Mouse (Mus musculus): ENCODE results near the gene Ccar1.
"Not testable (repeated sequence)": the region's sequence is repeated elsewhere in the genome, so short reads cannot be mapped to it uniquely, and the experiment has no call there.

Ccar1 gene

GRCm38 (mm10) chr10:62792177-62793090, at the start of gene Ccar1:
Gene Ccar1 (minus strand): TSS chr10:62792286.
- DNase-seq (ENCODE audit: low spot score in 2 of 2): peak; percentile 98 to 100

GRCm38 (mm10) chr10:62840687-62841086, 48.6 kb upstream of the Ccar1 start:
- DNase-seq (ENCODE audit: low spot score in 2 of 2): no peak

GRCm38 (mm10) chr10:62837987-62838386, 45.9 kb upstream of the Ccar1 start:
- no peak for DNase-seq (ENCODE audit: low spot score in 2 of 2)

- DNase-seq (ENCODE audit: low spot score in 2 of 2): no peak
Observed at GRCm38 (mm10) chr10:62832783-62833182, 40.7 kb upstream of the Ccar1 start.

GRCm38 (mm10) chr10:62831546-62831945, 39.5 kb upstream of the Ccar1 start:
- DNase-seq (ENCODE audit: low spot score in 2 of 2): no peak

- DNase-seq (ENCODE audit: low spot score in 2 of 2): no peak
Observed at GRCm38 (mm10) chr10:62824474-62824873, 32.4 kb upstream of the Ccar1 start.

- DNase-seq (ENCODE audit: low spot score in 2 of 2): no peak
Observed at GRCm38 (mm10) chr10:62823431-62823830, 31.3 kb upstream of the Ccar1 start.

- DNase-seq (ENCODE audit: low spot score in 2 of 2): no peak
Observed at GRCm38 (mm10) chr10:62810010-62810409, 17.9 kb upstream of the Ccar1 start.

- DNase-seq (ENCODE audit: low spot score in 2 of 2): no peak
Observed at GRCm38 (mm10) chr10:62808766-62809165, 16.7 kb upstream of the Ccar1 start.

GRCm38 (mm10) chr10:62808316-62808715, 16.2 kb upstream of the Ccar1 start:
- no peak for DNase-seq (ENCODE audit: low spot score in 2 of 2)

- no peak for DNase-seq (ENCODE audit: low spot score in 2 of 2)
Observed at GRCm38 (mm10) chr10:62804106-62804505, 12.0 kb upstream of the Ccar1 start.

GRCm38 (mm10) chr10:62803296-62803695, 11.2 kb upstream of the Ccar1 start:
- DNase-seq (ENCODE audit: low spot score in 2 of 2): no peak

GRCm38 (mm10) chr10:62794221-62794620, 2.1 kb upstream of the Ccar1 start:
- DNase-seq (ENCODE audit: low spot score in 2 of 2): no peak

- DNase-seq (ENCODE audit: low spot score in 2 of 2): no peak
Observed at GRCm38 (mm10) chr10:62793091-62793453, 986 bp upstream of the Ccar1 start.

GRCm38 (mm10) chr10:62791251-62792176, 572 bp downstream of the Ccar1 start:
- peak in 1 of 2 experiments; percentile 81 for DNase-seq (ENCODE audit: low spot score in 2 of 2)

GRCm38 (mm10) chr10:62781776-62782175, 10.3 kb downstream of the Ccar1 start:
- not testable (repeated sequence) for DNase-seq (ENCODE audit: low spot score in 2 of 2)

- DNase-seq (ENCODE audit: low spot score in 2 of 2): no peak
Observed at GRCm38 (mm10) chr10:62750781-62751180, 41.3 kb downstream of the Ccar1 start.

- DNase-seq (ENCODE audit: low spot score in 2 of 2): no peak
Observed at GRCm38 (mm10) chr10:62739961-62740737, 51.9 kb downstream of the Ccar1 start.

GRCm38 (mm10) chr10:62736965-62737688, 55.0 kb downstream of the Ccar1 start:
- no peak for DNase-seq (ENCODE audit: low spot score in 2 of 2)

- DNase-seq (ENCODE audit: low spot score in 2 of 2): no peak
Observed at GRCm38 (mm10) chr10:62730826-62731225, 61.3 kb downstream of the Ccar1 start.
